Mouse (Mus musculus) urinary bladder, postnatal 10 days (tissue): ENCODE measurements at regions not wholly inside any gene's neighbourhood (a gene's known extent, or its start where the extent isn't known, plus 50 kb on each side); places are given as distances from the start of the nearest gene placed in this dataset.
A peak's percentile ranks its signal among the peaks of the same experiment; 100 is the strongest.

ENCODE experiments used
- DNase-seq: peaks from one replicate; pipeline ENCODE4 v3.0.0; 2022; ENCODE audit warnings: low spot score

DNA sequence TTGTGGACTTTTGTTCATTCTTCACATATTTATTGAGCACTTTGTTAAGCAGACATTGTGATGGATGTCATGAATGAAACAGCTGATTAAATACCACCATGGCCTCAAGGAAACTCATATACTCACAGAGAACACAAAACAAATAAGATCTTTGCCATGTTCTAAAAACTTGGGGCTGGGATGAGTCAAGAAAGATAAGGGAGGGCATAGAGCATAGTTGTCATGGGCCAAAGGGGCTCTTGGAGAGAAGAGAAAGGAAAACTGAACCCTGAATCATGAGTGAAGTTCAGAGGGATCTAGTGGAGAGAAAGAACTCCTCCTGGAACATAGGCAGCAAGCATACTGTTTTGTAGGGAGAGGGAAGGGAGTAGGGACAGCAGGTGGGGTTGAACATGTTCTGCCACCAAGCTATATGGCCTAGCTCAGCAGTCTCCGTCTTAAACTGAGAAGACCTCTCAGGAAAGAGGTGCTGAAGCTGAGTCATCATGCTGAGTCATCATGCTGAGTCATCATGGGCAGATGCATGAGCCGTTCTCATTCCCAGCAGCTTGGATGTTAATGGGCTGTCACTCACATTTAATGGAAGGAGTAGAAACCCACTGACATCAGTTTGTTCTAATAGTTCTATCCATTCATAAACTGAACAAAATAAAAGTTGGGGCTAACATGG is 69.6 kb downstream of the Cetn3 start:
- DNase-seq: no peak

DNA sequence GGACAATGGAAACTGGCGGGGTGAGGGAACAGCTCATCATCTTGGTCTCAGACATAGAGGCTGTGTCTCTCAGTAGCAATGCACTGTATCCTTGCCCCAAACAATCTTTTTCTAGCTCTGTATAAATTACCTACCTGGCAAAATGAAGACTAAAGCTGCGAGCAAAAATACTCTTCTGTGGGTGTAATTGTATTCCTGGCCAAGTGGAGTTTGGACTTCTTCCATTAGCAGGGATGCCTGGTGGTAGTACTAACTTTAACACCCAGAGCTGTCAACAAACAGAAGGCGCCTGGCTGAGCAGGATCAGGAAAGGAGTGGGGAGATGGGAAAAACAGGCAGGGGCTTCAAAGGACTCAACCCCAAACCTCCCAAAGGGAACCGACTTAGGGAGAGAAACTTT is 73.2 kb downstream of the Cetn3 start:
- no peak for DNase-seq

DNA sequence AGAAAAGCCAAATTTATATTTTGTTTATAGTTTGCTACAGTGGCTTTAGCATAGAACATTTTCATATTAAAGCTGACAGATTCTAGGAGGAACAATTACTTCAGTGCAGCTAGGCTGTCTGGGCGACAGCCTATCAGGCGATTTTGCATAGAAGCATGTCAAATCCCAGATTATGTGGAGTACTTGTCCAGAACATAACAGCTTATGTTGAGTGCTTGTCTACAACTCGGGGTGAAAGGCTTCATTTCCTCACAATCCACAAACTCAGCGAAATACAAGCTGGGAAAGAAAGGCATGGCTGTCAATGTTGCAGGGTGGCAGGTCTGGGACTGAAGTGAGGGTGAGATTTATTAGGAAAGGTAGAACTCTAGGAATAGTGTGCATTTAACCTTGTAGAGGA is 77.8 kb downstream of the Cetn3 start:
- DNase-seq: no peak

DNA sequence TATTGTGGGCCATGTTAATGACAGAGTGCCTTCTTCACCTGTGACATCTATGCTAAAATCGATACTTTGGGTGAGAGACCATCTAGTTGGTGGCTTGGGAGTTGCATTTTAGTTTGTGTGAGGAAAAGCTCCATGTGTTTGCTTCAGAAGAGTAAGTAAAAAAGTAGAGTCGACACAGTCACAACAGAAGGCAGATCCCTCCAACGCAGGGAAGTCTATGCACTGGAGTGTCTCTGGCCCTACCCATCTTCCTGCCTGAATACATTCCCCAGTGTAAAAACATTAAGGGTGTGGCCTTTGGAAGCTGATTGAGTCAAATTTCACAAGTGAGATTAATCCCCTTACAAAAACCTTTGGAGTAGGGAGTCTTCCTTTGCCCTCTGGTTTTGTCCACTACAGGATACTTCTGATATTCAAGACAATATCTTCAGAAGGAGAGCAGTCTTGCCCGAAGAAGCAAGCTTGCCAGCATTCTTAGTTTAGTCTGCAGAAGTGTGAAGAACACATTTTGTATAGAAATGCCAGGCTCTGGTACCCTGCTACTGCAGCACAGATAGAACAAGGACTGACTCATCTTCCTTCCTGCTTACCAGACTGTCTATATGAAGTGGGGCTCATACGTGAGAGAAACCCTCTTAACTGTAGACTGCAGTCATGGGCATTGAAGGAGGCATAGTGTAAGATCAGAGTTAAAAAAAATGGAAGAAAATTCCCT is 79.2 kb downstream of the Cetn3 start:
- no peak for DNase-seq

DNA sequence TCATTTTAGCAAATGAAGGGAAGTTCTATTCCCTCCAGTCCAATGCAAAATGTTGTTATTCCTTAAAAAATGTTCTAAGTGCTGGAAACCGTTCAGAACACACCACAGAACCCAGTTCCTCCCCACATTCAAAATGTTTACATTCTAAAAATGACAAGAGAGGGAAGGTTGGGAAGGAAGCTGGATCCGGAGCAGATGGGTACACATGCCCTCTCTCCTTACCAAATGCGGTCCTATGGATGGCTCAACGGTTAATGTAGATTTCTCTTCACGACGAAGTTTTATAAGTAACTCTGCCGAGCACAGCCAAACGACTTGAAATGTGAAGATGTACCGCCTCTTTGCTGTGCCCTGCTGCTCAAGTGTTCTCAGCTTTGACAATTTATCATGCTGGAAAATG is 88.3 kb downstream of the Cetn3 start:
- DNase-seq: no peak

DNA sequence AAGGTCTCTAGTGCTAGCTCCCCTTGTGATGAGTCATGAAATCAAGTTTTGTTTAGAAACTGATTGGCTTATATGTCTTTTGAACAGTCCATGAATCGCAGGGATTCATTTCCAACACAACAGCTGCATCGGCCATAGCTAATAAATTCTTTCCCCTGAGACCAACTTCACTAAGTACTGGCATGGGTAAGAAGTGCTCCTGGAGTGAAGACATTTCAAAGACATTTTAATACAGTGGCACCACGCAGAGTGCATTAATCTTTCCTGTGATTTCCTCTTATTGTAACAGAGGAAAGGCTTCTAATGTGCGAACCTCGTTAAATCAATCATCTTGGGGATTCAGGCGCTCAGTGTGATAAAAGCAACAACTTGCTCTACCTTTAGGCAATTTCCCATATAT is 103.0 kb downstream of the Cetn3 start:
- no peak for DNase-seq

DNA sequence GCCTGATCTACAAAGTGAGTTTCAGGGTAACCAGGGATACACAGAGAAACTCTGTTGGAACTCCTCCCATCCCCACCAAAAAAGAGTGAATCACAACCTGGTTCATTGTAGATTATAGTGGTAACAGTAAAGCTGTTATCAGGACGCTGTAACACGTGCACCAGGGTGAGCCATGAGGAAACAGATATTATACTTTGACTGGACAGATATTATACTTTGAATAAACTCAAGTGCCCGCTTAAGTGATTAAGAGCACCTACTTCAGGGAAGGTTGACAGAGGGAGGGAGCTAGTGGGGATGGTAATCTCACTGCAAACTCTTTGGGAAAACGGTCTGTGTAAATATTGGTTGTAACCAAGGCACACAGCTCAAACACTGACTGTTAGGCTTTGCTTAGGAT is 147.4 kb downstream of the Cetn3 start:
- DNase-seq: no peak

DNA sequence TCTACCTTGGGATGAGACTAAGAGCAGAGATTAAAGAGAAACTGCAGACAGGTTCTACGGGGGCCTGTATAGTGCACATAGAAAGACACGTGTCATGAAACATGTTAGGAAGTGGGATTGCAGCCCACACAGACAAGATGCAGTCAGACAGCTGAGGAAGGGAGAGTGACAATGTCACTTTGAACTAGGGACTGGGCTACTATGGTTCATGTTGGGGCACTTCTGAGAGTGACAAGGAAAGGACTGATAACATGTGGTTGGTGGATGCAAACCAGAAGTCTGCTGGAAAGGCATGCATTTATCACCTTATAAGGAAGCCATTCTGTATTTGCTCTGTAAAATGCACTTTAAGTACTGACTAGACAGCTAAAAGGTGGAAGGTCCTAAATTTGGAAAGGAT is 148.3 kb downstream of the Cetn3 start:
- DNase-seq: no peak

DNA sequence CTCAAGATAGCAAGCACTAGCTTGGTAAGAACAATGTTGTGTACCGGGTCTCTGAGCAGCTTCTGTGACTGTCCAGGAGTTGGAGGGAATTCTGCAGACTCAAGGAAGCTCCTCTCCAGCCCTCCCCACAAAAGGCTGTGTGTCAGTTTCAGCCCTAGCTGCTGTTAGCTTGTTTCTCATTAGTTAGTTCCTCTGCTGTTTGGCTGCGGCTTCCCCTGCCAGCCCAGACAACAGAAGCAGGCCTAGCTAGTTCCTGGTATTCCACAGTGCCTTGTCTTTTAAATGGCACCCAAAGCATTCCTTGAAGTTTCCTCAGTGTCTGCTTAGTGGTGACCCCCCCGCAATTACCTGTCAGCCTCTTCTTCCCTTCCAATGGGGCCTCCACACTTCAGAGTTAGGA is 154.2 kb downstream of the Cetn3 start:
- no peak for DNase-seq

DNA sequence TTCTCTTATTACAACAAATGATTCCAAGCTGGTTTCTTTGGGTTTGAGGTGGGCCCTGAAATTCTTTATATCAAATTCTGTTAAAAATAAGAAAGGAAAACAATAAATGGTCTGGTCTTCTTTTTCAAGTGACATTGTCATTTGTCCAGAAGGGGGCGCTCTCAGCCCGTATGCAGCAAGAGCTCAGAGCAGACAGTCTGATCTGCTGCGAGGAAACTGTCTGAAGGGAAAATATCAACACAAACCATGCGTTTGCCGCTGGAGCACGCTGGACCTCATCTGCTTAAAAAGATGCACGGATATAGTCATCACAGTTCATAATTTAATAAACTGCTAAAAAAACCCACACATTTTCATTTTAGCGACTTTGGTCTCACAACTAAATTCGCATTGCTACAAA is 161.2 kb downstream of the Cetn3 start:
- peak; percentile 14 for DNase-seq

DNA sequence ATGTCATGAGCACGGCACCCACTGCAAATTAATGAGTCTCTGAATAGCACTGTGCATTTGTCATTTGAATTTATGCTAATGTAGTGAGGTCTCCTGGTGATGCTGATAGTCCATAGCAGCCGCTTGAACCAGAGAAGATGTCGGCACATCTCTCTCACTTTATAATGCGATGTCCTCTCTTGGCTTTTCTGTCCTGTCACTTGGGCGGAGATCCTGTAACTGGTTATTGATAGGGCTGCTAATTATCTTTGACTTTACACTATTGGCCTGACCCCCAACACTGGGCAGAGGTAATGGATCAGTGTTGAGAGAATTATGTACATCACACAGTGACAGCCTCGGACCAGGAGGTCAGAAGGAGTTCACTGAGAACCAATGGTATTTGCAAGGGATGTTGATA is 161.6 kb downstream of the Cetn3 start:
- DNase-seq: no peak

DNA sequence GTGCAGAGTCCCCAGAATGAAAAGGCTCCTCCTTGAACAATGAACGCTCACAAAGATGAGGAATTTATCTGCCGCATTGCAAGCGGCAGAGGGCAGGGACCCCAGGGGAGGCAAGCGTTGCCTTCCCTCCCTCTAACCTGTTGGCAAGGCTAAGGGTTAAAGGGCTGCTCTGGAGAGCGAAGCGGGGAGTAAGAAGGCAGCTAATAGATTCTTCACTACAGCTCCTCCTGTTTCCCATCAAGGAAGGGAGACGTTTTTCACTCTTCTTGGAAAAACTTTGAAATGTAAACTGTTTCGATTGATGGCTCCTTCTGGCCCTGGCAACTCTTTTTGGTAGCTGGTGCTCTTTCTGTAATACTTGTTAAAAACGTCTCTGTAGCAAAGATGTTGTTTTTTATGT is 162.9 kb downstream of the Cetn3 start:
- no peak for DNase-seq

DNA sequence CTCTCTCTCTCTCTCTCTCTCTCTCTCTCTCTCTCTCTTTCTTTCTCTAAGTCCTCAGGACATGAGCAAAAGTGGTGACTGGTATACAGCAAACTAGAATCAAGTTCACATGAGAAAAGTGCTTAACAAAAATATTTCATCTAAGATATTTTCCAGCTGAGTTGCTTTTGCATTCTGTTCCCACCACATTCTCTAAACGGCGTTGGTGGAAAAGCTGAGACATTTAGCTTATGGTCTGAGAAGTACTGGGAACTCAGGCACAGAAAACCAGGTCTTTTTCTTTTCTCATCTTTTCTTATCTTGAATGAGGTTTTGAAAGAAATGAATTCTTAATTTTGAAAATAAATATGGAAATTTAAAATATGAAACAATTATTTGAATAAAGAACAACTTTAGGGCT is 182.6 kb downstream of the Cetn3 start:
- no peak for DNase-seq

DNA sequence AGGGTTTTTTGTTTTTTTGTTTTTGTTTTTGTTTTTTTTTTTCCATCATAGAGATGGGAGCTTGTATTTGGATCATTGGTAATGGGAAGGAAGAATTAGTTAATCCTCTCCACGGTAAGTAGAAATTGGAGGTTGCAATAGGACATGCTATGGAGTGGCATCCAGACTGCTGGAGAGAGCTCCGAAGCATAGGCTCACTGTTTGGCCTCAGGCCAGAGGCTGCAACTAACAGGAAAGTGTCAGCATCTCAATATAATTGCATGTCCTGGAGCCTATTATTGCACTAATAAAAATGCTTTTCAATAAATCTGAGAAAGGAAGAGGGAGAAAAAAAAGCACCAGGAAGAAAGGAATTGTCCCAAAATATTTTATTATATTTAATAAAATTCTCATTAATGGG is 193.0 kb downstream of the Cetn3 start:
- no peak for DNase-seq

DNA sequence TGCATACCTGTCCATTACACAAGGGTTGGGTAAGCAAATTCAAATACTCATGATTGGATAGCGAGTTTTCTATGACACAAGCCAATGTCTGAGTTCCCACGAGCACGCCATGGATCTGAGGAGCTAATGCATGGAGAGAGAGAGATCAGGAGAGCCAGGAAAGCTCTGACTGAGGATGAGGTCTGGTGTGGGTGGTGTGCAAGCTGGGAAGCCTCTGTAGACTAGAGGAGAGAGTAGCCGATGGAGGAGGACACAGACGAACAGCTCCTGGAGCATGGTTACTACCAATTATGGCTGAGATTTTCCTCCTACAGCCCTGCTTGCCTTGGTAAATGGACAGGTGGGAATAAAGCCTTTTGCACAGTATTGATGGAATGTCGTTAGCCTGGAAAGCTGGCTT is 195.1 kb downstream of the Cetn3 start:
- DNase-seq: no peak

DNA sequence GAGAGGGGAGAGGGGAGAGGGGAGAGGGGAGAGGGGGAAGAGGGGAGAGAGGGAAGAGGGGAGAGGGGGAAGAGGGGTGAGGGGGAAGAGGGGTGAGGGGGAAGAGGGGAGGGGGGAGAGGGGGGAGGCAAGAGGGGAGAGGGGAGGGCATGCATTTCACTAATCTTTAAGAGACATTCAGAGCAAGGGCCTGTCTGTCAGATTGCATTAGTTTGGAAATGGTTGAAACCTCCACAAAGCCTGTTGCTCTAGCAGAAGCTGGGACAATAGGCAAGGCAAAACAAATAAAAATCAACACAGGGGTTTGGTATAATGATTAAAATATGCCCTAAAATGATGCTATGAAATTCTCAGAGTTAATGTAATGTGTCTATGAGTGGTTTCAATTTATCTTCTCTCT is 196.4 kb downstream of the Cetn3 start:
- DNase-seq: no peak

DNA sequence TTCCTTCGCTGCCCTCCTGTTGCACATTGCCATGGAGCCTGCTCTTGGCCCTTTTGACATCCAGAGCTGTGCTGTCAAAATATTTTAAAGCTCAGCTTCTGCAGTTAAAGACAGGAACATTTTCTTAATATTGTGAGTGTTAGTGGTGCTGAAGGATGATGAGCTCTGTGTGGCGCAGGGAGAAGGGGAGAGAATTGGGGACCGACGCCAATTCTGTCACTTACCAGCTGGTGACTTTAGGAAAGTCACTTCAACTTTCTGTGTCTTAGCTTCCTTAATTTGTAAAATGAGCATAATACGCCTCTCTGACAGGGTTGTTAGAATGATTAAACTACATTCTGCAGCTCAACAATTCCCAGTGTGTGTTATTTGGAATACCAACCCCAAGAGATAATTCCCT is 197.2 kb downstream of the Cetn3 start:
- no peak for DNase-seq

DNA sequence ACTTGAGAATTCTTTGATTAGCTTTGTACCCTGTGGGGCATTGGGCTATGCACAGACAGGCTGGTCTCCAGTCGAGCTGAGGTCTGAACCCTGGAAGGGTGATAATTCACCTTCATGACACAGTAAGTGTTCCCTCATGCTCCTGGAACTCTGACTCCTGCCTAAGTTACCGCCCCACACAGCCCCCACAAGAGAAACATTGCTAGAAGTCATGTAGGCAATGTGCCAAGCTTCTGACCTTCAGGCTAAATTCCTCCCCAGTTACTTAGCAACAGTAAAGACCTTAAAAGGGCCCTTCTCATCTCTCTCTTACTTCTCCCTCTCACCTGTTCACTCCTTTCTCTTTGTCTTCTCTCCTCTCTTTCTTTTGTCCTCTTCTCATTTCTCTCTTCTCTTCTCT is 199.6 kb downstream of the Cetn3 start:
- no peak for DNase-seq

DNA sequence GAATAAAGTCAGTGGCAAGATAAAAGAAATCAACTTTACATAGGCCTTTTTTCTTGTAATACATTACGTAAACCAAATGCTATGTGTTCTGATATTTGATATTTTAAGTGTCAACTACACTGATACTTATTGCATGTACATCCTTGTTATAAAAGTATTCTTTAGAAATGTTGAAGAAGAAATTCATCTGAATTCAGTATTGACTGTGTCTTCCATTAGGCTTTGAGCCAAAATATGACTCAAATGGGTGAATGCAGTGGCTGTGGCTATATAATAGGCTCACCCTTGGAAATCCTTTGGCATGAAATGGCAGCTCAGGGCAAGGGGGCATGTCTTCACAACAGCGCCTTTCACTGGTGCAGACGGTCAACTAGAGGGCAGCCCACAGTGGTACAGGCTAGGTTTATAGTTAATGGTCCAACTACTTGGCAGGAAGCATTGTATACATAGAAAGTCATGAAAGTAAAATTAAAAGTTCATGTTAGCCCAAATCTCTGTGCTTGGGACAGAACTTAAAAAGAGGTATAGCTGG is 217.9 kb downstream of the Cetn3 start:
- DNase-seq: no peak

DNA sequence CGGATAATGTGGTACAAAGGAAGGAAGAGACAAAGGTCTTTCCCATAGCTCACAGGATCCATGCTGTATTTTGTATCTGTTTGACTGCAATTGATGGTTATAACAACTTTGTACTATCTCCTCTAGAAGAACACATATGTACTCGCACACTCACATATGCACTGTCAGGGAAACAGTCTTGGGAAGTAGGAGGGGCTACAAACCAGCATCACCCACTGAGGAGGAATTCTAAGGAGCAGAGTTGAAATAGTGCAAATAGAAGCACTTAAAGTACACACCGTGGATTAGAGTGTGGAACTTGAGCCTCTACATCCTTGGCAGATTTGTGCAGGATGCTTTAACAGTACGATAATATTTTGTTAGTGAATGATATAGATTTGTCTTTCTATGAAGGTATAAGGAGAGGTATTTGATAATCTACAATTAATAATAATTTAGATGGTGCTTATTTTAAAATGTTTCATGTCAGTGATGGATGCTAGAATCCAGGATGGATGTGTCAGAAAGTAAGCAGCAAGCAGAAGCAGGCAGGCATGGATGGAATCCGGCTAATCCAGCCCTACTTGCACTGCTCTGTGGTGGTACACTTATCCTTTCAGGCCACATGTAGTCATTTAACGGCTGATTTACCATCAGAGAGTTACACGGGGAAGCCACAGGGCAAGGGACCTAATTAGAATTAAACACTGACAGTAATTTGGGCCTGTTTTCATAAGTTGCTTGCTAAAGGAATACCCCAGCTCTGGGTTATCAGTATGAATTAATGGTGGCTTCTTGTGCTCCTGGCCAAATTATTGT is 223.3 kb downstream of the Cetn3 start:
- DNase-seq: no peak

DNA sequence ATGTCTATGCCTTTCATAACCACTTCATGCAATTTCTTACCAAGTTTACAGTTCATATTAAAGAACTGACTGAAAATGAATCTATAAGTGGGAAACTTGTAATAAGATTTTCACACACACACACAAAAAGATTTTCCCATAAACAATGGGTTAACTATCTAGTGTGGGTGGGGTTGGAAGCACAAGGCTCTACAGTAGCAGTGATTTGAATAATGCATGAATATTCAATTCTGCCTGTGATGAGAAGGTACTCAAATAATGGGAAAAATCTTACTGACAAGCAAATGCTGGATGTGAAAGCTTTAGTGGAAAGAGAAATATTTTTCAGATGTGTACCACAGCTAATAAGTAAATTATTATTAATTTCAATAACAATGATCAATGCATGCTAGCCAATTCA is 224.3 kb downstream of the Cetn3 start:
- no peak for DNase-seq

DNA sequence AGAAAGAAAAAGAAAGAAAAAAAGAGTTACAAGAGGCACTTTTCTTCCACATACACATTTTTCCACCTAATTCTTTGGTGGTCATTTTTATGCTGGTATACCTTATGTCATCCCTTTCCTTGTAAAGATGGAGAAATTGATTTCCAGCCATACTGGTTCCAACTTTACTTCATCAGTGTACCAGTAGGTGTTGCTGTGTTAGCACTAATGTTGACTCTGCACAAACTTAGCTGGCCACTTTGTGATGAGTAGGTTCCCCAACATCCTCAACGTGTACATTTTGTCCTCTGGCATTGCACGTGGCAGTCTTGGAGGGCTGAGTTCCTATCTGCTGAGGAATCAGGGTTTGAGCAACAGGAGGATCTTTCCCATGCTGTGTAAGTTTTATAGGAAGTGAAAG is 256.7 kb downstream of the Cetn3 start:
- no peak for DNase-seq

DNA sequence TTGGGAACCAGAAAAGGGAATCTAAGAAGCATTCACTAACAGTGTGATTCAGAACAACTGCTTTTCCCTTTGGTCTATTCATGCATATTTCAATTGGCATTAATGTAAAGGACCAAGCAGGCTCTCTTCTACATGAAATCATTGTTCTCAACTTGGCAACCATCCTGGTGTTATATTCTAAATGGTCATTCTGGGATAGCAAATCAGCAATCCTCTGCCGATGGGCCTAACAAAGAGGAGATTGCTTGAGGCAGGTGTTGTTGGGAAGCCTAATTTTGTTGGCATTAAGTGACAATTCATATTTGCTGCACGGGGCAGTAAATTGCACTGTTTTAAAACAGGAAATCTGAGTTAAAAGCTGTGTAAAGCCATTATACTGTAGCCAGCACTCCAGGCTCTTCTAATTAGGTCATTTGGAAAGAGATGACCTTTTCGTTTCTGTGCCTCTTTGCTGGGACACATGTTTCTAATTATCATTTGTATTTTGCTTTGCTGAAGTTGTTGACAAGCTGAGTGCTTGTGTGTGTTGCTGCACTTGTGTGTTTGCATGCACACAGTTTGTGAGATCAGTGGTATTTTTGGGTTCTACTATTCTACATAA is 275.4 kb downstream of the Cetn3 start:
- no peak for DNase-seq
